Mouse (Mus musculus): ENCODE data around the gene Wipi1.

DNA sequence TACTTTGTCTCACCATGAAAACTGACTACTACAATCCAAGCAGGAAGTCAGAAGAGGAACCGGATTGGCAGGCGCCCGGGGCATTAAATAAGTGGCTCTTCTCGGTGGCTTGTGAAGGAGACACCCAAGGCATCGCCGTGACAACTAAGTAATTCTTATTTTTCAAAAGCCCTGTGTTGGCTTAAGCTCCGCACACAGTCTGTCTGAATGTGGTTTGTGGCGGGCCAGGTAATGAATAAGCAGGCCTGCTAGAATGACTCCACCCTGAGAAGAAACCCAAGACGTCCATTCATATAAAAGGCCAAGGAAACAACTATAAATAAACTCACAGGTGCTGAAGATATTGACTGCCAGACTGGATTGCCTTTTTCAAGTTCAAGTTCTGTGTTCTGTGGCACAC is 3.5 kb upstream of the Wipi1 start:
- TF ChIP-seq CTCF (IDR thresholded peaks at IDR 0.05; ENCODE audit: borderline replicate concordance, insufficient read depth, low read length) (no peak), POLR2A (IDR thresholded peaks at IDR 0.05; ENCODE audit: low read depth, low read length) (no peak)
